Mouse (Mus musculus): ENCODE measurements around the gene Sh3d19.
A peak's percentile ranks its signal among the peaks of the same experiment; 100 is the strongest.

DNA sequence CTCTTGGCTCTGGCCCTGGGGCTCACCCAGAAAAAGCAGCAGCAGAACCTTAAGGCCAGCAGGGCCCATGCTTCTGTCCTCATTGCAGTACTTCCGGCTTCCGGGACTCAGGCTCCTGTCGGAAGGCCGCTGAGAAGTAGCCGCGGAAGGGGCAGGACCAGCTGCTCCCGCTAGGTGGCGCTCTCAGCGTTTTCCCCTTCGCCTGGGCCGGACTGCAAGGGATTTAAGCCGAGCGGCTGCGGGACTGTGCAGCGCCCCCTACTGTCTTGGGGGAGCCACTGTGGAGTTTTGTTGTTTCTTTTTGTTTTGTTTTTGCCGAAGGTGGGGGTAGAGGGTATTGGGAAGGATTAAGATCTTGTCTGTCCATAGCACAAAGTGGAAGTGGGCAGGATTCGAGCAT is 31.5 kb downstream of the Sh3d19 start, which contains the start of gene Prss48:
- TF ChIP-seq POLR2A (IDR thresholded peaks at IDR 0.05; ENCODE audit: control insufficient read depth, low read depth, low read length) (peak; percentile 41; the same call in 1 of the 2 replicates), CTCF (IDR thresholded peaks at IDR 0.05; ENCODE audit: control insufficient read depth, insufficient read depth, insufficient replicate concordance, low read depth, low read length) (peak; percentile 98)

Measured in testis, adult 2 months (tissue).